Mouse (Mus musculus) lung, adult 2 months (tissue): ENCODE data around the gene Lrrc23. TPM values are rescaled to one million over a fixed set of nuclear protein-coding genes. Genes with fewer than 3 reads are reported as not detected.

Source experiments
- DNase-seq: peaks from one replicate; pipeline ENCODE4 v3.0.0; 2022
- H3K4me1 ChIP-seq: fragments of 200-500 bp; 2 replicates; pipeline ENCODE4 v1.6.1; 2011; ENCODE audit warnings: low read length; ENCODE audit not compliant: control insufficient read depth, insufficient read depth
- H3K4me3 ChIP-seq: fragments of 200-500 bp; replicated peaks from 2 replicates; pipeline ENCODE3; 2011; ENCODE audit warnings: low read depth, mild to moderate bottlenecking, control low read depth, low read length; ENCODE audit errors: extremely low read depth
- CTCF ChIP-seq: fragments of 200-500 bp; IDR thresholded peaks from 2 replicates; pipeline ENCODE4 v1.5.1; 2011; ENCODE audit warnings: mild to moderate bottlenecking, low read length, control low read depth; ENCODE audit not compliant: insufficient read depth
- POLR2A ChIP-seq: fragments of 200-500 bp; IDR thresholded peaks from 2 replicates; pipeline ENCODE4 v1.6.1; 2011; ENCODE audit warnings: low read depth, mild to moderate bottlenecking, control low read depth, low read length, borderline replicate concordance; ENCODE audit errors: extremely low read depth
- WGBS: fragments of 180-500 bp; shearing (Covaris S2); methylation state at CpG from one replicate; pipeline ENCODE4 v1.1.7; 2018; 5-methylcytosine and 5-hydroxymethylcytosine counted together
- polyA plus RNA-seq: library from polyadenylated mRNA; depleted of rRNA; stranded (reverse); fragments of >200 nt; gene quantifications from 2 replicates; pipeline ENCODE4 v1.2.3, GENCODE M21; 2012

Gene Lrrc23
- polyA plus RNA-seq, 1 experiment = 35.8 TPM

- under 1% methylated on average over 54 of the region's 54 CpGs for WGBS
- no peak for TF ChIP-seq CTCF
- no peak for TF ChIP-seq POLR2A
- H3K4me3 ChIP-seq = peak within 1 kb of the TSS; percentile 29
- peak; percentile 29 for DNase-seq
- no peaks in the 10 kb centered on the region for H3K4me1 ChIP-seq
Observed at GRCm38 (mm10) chr6:124769101-124769765, 10.3 kb downstream of the Lrrc23 start, which contains the start of gene Eno2. Gene Eno2 (minus strand): TSS chr6:124769673.

- TF ChIP-seq CTCF (no peak), POLR2A (no peak)
- no peak overlapping the region for H3K4me3 ChIP-seq
- WGBS = 12% methylated on average over 9 of the region's 9 CpGs
- no peaks in the 10 kb centered on the region for H3K4me1 ChIP-seq
- DNase-seq = no peak
Observed at GRCm38 (mm10) chr6:124768704-124769044, 10.9 kb downstream of the Lrrc23 start.

- TF ChIP-seq POLR2A = no peak
- TF ChIP-seq CTCF = no peak
- 42% methylated on average over 19 of the region's 19 CpGs for WGBS
- H3K4me3 ChIP-seq = no peak overlapping the region
Observed at GRCm38 (mm10) chr6:124767920-124768703, 11.4 kb downstream of the Lrrc23 start.

DNA sequence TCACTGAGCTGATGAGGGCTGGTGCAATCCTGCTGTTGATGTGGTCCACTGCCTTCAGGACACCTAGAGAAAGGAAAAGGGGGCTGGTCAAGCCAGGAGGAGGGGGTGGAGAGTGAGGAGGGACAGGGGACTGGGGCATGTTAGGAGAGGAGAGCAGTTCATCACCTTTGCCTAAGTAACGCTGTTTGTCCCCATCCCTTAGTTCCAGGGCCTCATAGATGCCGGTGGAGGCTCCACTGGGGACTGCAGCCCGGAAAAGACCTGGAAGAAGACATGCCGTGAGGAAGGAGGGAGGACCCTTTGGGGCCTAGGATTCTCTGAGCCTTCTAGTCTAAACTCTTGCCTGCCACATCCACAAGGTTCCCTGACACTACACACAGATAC is 12.0 kb downstream of the Lrrc23 start:
- no peak for DNase-seq
- Histone ChIP-seq H3K4me3 (no peak overlapping the region), H3K4me1 (no peaks in the 10 kb centered on the region)
- WGBS = 68% methylated on average over 4 of the region's 4 CpGs
- no peak for TF ChIP-seq POLR2A
- TF ChIP-seq CTCF = no peak

More at GRCm38 (mm10) chr6:124767920-124768703, 11.4 kb downstream of the Lrrc23 start:
- no peaks in the 10 kb centered on the region for H3K4me1 ChIP-seq
- no peak for DNase-seq

DNA sequence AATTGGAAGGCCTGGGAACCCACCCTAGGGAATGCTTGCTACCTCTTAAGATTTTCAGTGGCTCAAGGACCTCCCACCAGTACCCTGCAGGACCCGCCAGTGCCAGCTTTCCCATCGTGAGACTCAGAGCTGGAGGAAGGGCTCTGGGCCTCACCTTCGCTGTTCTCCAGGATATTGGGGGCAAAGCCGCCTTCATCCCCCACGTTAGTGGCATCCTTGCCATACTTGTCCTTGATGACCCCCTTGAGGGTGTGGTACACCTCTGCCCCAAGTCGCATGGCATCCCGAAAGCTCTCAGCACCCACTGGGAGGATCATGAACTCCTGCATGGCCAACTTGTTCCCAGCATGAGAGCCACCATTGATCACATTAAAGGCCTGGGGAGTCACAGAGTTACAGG is 13.6 kb downstream of the Lrrc23 start:
- TF ChIP-seq POLR2A = no peak
- no peak for TF ChIP-seq CTCF
- DNase-seq = no peak
- H3K4me3 ChIP-seq = no peak overlapping the region
- 79% methylated on average over 7 of the region's 7 CpGs for WGBS
- no peaks in the 10 kb centered on the region for H3K4me1 ChIP-seq

DNA sequence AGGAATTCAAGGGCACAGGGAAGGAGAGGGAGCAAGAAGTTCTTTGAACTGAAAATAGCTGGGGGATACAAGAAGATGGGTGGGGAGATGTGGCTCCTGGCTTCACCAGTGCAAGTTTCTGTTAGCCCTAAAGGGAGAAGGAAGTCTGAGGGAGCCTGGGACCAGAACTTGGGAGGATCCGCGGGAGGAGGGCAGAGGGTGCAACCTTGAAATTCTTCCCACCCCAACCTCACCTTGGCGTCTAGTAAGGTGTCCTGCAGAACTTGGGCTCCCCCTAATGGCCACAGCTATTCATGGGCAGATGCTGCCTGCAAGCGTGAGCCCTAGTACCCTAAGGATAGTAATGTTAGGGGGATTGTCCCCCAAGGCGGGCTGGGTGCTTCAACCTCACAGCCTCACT is 20.3 kb downstream of the Lrrc23 start:
- WGBS = 2% methylated on average over 5 of the region's 5 CpGs
- Histone ChIP-seq H3K4me3 (peak overlapping the region; percentile 4), H3K4me1 (peaks cover 11% of the 10 kb centered on the region; the same call in 1 of the 2 replicates)
- peak; percentile 83 for DNase-seq
- TF ChIP-seq POLR2A (0 out of 2 replicates have a peak, but pooled peaks have one; percentile 8), CTCF (peak; percentile 98)

DNA sequence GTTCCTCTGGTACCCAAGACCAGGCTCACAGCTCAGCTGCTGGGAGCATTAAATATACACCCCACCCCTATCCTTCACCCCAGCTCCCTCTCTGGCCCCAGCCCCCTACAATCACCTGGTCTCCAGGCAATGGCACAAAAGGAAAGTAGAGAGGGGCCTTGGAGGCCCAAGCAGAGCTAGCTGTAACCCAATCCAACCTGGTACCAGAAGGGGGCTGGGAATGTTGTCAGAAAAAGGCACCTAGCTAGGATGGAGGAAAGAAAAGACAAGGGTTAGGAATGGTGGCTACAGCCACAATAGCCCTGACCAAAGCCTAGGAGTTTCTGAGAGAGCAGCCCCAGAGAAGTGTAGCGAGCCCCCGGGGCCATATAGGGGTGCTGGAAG is 20.7 kb downstream of the Lrrc23 start:
- whole genome bisulfite sequencing = 43% methylated on average over 2 of the region's 2 CpGs
- Histone ChIP-seq H3K4me1 (peaks cover 12% of the 10 kb centered on the region; the same call in 1 of the 2 replicates), H3K4me3 (no peak overlapping the region)
- TF ChIP-seq POLR2A (no peak), CTCF (no peak)
- DNase-seq = no peak

DNA sequence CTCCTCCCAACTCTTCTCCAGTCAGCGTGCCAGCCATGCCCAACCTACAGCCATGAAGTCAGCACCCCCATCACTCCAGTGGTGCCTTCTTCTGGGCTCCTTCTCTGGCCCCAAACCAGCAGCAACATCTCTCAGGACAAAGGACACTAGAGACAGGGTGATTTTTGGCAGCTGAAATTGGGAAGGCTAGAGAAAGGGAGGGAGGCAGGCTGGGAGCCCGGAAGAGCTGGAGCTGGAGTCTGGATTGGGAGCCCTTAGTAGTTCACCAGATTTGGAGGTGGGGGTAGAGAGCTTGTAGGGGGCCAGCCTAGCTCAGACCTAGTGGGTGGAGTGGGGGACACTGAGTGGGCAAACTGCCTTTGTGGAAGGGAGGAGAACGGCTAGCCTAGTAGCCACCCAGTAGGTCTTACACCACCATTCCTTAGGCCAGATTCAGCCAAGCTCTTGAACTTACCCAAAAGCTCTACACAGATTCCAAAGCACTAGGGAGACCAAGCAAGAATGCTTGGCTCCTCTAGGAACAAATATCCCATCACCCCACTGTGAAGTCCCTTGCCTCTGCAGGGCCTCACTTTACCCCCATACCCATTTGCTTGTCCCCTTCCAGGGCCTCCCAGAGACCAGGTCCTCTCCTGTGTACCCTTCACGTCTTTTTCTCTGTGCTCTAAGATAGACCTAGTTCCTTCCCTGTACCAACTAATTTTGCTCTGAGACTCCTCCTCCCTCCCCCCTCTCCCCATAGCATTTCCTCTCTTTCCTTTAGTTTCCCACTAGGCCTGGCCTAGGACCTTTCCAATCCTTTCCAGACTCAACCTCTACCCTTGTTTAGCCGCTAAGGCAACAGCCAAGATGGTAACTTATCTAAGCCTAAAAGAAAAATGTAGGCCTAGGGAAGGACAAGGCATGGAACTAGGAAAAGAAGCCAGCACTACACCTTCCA is 21.3 kb downstream of the Lrrc23 start:
- 43% methylated on average over 5 of the region's 5 CpGs for WGBS
- Histone ChIP-seq H3K4me1 (peaks cover 12% of the 10 kb centered on the region; the same call in 1 of the 2 replicates), H3K4me3 (no peak overlapping the region)
- TF ChIP-seq CTCF = no peak
- no peak for TF ChIP-seq POLR2A
- no peak for DNase-seq

DNA sequence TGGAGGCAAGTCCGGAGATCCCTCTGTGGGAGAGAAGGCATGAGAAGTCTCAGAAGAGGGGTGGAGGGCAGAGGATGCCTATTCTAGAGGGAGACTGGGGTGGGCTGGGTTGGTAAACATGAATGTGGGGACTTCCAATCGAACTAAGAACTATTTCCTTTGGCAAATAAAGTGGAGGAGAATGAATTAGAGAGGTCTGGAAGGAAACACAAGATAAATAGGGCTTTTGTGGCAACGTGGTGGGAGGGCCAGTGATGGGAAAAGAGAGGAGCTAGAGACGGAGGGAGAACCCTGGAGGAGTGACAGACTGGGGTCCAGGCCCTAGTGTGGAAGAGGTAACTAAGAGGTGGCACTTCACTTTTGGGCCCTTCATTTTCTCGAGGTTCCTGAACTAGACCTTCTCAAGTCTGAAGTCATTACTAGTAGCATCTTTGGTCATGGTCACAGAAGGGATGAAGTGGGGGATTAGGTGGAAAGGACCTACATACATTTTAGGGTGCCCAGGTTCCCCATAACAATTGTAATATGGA is 22.1 kb downstream of the Lrrc23 start:
- H3K4me3 ChIP-seq = no peak overlapping the region
- WGBS = 14% methylated on average over 5 of the region's 5 CpGs
- TF ChIP-seq CTCF (no peak), POLR2A (no peak)
- DNase-seq = no peak
- H3K4me1 ChIP-seq = peaks cover 12% of the 10 kb centered on the region; the same call in 1 of the 2 replicates
